Mouse (Mus musculus) frontal cortex, postnatal 25 days (tissue): ENCODE measurements around the gene Sugp1.
"Not testable (repeated sequence)": the region's sequence is repeated elsewhere in the genome, so short reads cannot be mapped to it uniquely, and the experiment has no call there.

Source experiments
- DNase-seq, 2 experiments: peaks; one replicate each; pipeline ENCODE4 v3.0.0; 2022; ENCODE audit warnings: low spot score in 2 of 2

The Sugp1 gene

GRCm38 (mm10) chr8:70043996-70044395 is 1.4 kb downstream of the Sugp1 start:
- no peak for DNase-seq

GRCm38 (mm10) chr8:70049662-70050061 is 7.0 kb downstream of the Sugp1 start:
- no peak for DNase-seq

GRCm38 (mm10) chr8:70050434-70050833 is 7.8 kb downstream of the Sugp1 start:
- not testable (repeated sequence) for DNase-seq

- DNase-seq, result no peak
Measured at GRCm38 (mm10) chr8:70057721-70058120, 15.1 kb downstream of the Sugp1 start.

GRCm38 (mm10) chr8:70071836-70072440 is 29.3 kb downstream of the Sugp1 start:
- DNase-seq, result no peak

- no peak for DNase-seq
Measured at GRCm38 (mm10) chr8:70072441-70073069, 29.9 kb downstream of the Sugp1 start, which contains the start of gene Tm6sf2. Gene Tm6sf2 (plus strand): TSS chr8:70072924.

- DNase-seq, result no peak
Measured at GRCm38 (mm10) chr8:70073120-70073519, 30.5 kb downstream of the Sugp1 start.

- DNase-seq, result no peak
Measured at GRCm38 (mm10) chr8:70073682-70074081, 31.1 kb downstream of the Sugp1 start.

- no peak for DNase-seq
Measured at GRCm38 (mm10) chr8:70081976-70082375, 39.4 kb downstream of the Sugp1 start.

- DNase-seq, result peak in 1 of 2 experiments; percentile 43
Measured at GRCm38 (mm10) chr8:70083285-70083684, 40.7 kb downstream of the Sugp1 start, which contains the start of gene Hapln4. Gene Hapln4 (plus strand): TSS chr8:70083457.

GRCm38 (mm10) chr8:70084191-70085065 is 41.8 kb downstream of the Sugp1 start:
- no peak for DNase-seq

- DNase-seq, result no peak
Measured at GRCm38 (mm10) chr8:70086151-70086550, 43.5 kb downstream of the Sugp1 start.

- no peak for DNase-seq
Measured at GRCm38 (mm10) chr8:70087237-70087636, 44.6 kb downstream of the Sugp1 start.

- DNase-seq, result peak; percentile 53 to 58
Measured at GRCm38 (mm10) chr8:70087836-70088650, 45.4 kb downstream of the Sugp1 start.

GRCm38 (mm10) chr8:70089296-70089960 is 46.8 kb downstream of the Sugp1 start:
- no peak for DNase-seq

GRCm38 (mm10) chr8:70092786-70093185 is 50.2 kb downstream of the Sugp1 start:
- DNase-seq, result no peak

GRCm38 (mm10) chr8:70099276-70099675 is 56.7 kb downstream of the Sugp1 start:
- no peak for DNase-seq

- no peak for DNase-seq
Measured at GRCm38 (mm10) chr8:70100241-70100640, 57.6 kb downstream of the Sugp1 start.

GRCm38 (mm10) chr8:70104506-70104905 is 61.9 kb downstream of the Sugp1 start:
- no peak for DNase-seq

GRCm38 (mm10) chr8:70104922-70105321 is 62.3 kb downstream of the Sugp1 start:
- DNase-seq, result no peak

GRCm38 (mm10) chr8:70110451-70110850 is 67.8 kb downstream of the Sugp1 start:
- no peak for DNase-seq
